Mouse (Mus musculus) forebrain, postnatal 0 days (tissue): ENCODE results near the gene Oaz2. TPM values are rescaled to one million over a fixed set of nuclear protein-coding genes. Genes with fewer than 3 reads are reported as not detected.

Experiments used
- ATAC-seq: fragments of 200-750 bp; cut with Nextera tagmentation; 2 replicates; pipeline ENCODE4 v1.8.0; 2017; ENCODE audit warnings: mild to moderate bottlenecking, moderate library complexity
- DNase-seq: peaks from one replicate; pipeline ENCODE4 v3.0.0-alpha.2; 2015
- H3K27ac ChIP-seq: fragments of 300-500 bp; sonication (generic); 2 replicates; pipeline ENCODE4 v1.5.1; 2014; ENCODE audit warnings: low read depth, mild to moderate bottlenecking, antibody characterized with exemption, low read length, moderate library complexity, mixed read lengths
- H3K27me3 ChIP-seq: fragments of 300-500 bp; sonication (generic); 2 replicates; pipeline ENCODE4 v1.6.1; 2014; ENCODE audit warnings: mild to moderate bottlenecking, low read length, mixed read lengths; ENCODE audit not compliant: insufficient read depth
- H3K36me3 ChIP-seq: fragments of 300-500 bp; sonication (generic); 2 replicates; pipeline ENCODE4 v1.6.1; 2014; ENCODE audit warnings: mild to moderate bottlenecking, moderate library complexity; ENCODE audit not compliant: insufficient read depth
- H3K4me1 ChIP-seq: fragments of 300-500 bp; sonication (generic); 2 replicates; pipeline ENCODE4 v1.6.1; 2014; ENCODE audit warnings: antibody characterized with exemption; ENCODE audit not compliant: insufficient read depth
- H3K4me2 ChIP-seq: fragments of 300-500 bp; sonication (generic); 2 replicates; pipeline ENCODE4 v1.6.1; 2014; ENCODE audit warnings: low read depth, mild to moderate bottlenecking, moderate library complexity
- H3K4me3 ChIP-seq: fragments of 300-500 bp; sonication (generic); 2 replicates; pipeline ENCODE4 v1.5.1; 2014; ENCODE audit warnings: low read depth, low read length, mixed read lengths
- H3K9ac ChIP-seq: fragments of 300-500 bp; sonication (generic); 2 replicates; pipeline ENCODE4 v1.6.1; 2014; ENCODE audit warnings: mild to moderate bottlenecking
- H3K9me3 ChIP-seq: fragments of 300-500 bp; sonication (generic); 2 replicates; pipeline ENCODE4 v1.6.1; 2016; ENCODE audit warnings: low read length
- CTCF ChIP-seq: sonication (generic); IDR thresholded peaks from 2 replicates; pipeline ENCODE4 v1.5.1; 2016; ENCODE audit warnings: antibody characterized with exemption, control low read depth, low read depth
- WGBS: fragments of 180-500 bp; shearing (Covaris S2); extraction: QIAGEN DNeasy Blood & Tissue Kit; methylation state at CpG from one replicate; pipeline ENCODE4 v1.1.7; 2014; 5-methylcytosine and 5-hydroxymethylcytosine counted together
- polyA plus RNA-seq: library from polyadenylated mRNA; unstranded; fragments of >200 nt; fragmentation: Nextera tagmentation; extraction: Ambion mirVana; gene quantifications from 2 replicates; pipeline ENCODE4 v1.2.1, GENCODE M21; 2015
- total RNA-seq: library from RNA; depleted of rRNA; stranded (reverse); fragments of >200 nt; gene quantifications from 2 replicates; pipeline ENCODE4 v1.2.3, GENCODE M21; 2014

Gene Oaz2
- total and polyA plus RNA-seq, 2 experiments from 2014 or later = 301 to 374 TPM

DNA sequence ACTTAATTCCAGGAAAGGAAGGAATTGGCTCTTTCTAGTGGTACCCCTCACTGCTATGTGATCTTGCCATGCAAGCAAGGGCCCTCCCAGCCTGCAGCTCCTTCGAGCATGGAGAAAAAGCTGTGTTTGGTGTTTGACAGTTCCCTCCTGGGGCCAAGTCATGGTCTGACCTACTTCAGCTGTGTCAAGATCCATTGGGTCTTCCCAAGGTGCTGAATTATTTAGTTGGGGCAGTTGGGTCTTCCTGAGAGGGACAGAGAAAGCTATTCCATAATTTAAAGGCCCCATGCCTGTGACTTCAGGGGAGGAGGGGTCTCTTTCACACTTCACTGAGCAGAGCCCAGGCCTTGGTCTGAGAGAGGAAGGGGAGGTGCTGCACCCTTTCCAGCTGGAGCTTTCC, 6.3 kb upstream of the Oaz2 start:
- no peak for ATAC-seq
- 75% methylated on average over 1 of the region's 1 CpGs for WGBS

DNA sequence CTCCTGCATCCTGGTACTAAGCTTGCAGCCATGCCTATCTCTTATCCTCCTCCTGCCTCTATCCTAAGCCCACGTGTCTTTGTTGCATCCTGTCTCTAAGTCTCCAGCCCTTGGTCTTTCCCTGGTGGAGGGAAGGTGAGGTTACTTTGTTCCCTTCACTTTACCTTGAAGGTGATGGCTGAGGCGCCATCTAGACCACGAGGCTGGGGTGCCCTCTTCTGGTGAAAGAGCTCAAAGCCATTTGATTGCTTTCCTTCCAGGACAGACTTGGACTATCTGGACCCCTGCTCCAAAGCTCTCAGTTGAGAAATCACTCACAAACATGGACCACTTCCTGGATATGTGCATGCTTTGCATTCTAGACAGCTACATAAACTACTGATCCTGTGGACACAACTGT, 3.6 kb upstream of the Oaz2 start:
- DNase-seq (peak; percentile 67), ATAC-seq (no peak; the same call in 1 of the 2 replicates)
- H3K27ac ChIP-seq = no peak overlapping the region
- H3K9ac ChIP-seq = no peak overlapping the region
- no peaks in the 10 kb centered on the region for H3K36me3 ChIP-seq
- no peak overlapping the region for H3K4me3 ChIP-seq
- under 1% methylated on average over 3 of the region's 3 CpGs for WGBS
- no peaks in the 10 kb centered on the region for H3K27me3 ChIP-seq
- H3K4me2 ChIP-seq = no peak overlapping the region
- peak; percentile 85 for TF ChIP-seq CTCF
- H3K9me3 ChIP-seq = no peaks in the 10 kb centered on the region
- no peaks in the 10 kb centered on the region for H3K4me1 ChIP-seq

More for the DNA sequence above, 6.3 kb upstream of the Oaz2 start:
- no peak overlapping the region for H3K9ac ChIP-seq
- H3K27ac ChIP-seq = no peak overlapping the region
- no peaks in the 10 kb centered on the region for H3K4me1 ChIP-seq
- TF ChIP-seq CTCF = no peak
- no peak for DNase-seq
- H3K4me3 ChIP-seq = no peak overlapping the region
- no peaks in the 10 kb centered on the region for H3K36me3 ChIP-seq
- no peaks in the 10 kb centered on the region for H3K9me3 ChIP-seq
- H3K27me3 ChIP-seq = no peaks in the 10 kb centered on the region
- H3K4me2 ChIP-seq = no peak overlapping the region

DNA sequence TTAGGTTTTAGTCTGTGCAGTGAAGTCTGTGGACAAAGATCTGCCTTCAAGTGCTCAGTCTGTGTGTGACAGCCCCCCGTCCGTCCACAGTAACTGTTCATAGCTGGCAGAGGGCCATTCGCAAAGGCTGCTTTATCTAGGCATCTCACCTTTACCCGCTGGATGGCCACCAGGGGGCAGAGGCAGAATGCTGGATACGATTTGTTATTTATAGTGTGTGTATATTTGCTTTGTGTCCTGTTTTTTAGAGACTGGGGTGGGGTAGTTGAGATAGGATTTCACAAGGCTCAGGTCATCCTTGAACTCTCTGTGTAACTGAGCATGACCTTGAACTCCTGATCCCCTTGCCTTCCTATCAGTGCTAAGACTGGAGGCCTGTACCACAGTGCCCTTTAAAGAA, 1.8 kb upstream of the Oaz2 start:
- ATAC-seq = no peak
- TF ChIP-seq CTCF = peak; percentile 77
- Histone ChIP-seq H3K36me3 (no peaks in the 10 kb centered on the region), H3K4me2 (no peak overlapping the region), H3K4me1 (no peaks in the 10 kb centered on the region), H3K9me3 (no peaks in the 10 kb centered on the region), H3K27ac (no peak overlapping the region), H3K9ac (no peak overlapping the region), H3K4me3 (no peak overlapping the region), H3K27me3 (no peaks in the 10 kb centered on the region)
- WGBS = 5% methylated on average over 5 of the region's 5 CpGs
- peak; percentile 58 for DNase-seq

DNA sequence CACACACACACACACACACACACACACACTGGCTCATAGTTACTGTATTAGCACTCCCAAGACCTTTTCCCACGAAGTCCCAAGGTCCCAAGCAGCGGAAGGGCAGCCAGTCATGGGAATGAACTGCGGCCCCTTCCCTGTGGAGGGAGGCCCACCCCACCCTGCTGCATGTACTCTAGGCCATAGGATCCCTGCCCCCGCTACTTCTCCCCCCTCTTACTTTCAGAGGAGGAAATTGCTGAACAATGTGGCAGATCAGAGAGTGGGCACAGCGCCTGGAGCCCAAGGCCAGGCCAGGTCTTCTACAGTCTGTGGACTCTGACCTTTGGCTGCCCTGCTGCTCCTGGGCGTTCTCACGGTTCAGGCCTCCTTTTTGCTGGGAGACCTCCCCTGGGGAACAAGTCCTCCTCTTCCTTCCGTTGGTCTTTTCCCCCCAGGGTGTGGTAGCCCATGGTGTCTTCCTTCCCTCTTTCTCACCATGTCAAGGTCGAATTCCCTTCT, 3.7 kb downstream of the Oaz2 start:
- Histone ChIP-seq H3K36me3 (no peaks in the 10 kb centered on the region), H3K4me3 (no peak overlapping the region), H3K4me2 (no peak overlapping the region), H3K9ac (no peak overlapping the region), H3K27me3 (no peaks in the 10 kb centered on the region), H3K4me1 (0 out of 2 replicates have a peak, but pooled peaks cover 2% of the 10 kb centered on the region), H3K27ac (no peak overlapping the region), H3K9me3 (no peaks in the 10 kb centered on the region)
- no peak for ATAC-seq
- no peak for TF ChIP-seq CTCF
- 67% methylated on average over 9 of the region's 9 CpGs for WGBS
- no peak for DNase-seq

DNA sequence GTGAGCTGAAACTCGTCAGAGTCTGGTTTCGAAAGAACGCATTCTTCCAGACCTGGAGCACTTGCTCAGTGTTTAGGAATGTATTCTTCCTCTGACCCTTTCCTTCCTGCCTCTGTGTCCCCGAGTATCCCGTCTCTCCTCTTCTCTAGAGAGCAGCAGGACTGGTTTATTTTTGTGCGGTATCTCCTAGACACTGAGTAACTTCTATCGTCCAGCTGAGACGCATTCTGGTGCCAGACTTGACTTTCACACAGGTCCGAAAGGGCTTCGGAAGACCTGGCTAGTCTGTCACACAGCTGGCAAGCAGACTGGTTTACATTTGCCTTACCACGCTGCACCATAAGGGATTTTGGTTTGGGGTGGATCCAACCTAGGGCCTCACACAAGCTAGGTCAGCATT, 5.2 kb downstream of the Oaz2 start:
- WGBS = 84% methylated on average over 11 of the region's 11 CpGs

DNA sequence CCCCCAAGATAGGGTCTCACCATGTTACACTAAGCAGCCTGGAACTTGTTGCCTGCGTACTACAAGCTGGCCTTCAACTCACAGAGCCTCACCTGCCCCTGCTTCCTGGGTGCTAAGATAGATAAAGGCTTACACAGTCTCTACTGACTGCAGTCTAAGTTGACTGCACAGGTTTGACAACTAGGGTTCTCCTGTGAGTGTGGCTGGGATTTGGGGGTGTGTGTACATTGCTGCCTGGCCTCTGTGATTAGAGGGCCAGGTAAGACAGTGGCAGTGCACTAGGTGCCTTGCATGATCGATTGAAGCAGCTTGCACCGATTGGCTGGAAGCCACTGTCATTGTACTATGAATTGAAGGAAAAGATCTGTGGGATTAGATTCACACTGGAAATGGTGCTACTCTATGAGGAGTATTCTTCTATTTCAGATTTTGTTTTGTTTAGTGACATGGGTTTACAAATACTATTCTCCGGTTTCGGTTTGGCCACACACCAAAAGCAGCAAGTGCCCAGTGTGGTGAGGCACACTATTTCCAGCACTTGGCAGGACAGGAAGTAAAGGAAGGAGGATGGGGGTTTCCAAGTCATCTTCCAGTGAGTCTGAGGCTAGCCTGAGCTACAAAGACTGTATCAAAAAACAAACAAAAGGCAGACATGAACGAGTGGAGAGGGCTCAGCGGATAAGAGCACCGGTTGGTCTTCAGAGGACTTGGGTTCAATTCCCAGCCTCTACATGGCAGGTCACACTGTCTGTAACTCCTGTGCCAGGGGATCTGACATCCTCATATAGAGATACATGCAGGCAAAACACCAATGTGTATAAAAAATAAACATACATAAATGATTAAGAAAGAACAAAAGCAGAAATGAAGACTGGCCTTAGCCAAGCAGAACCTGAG, 7.9 kb downstream of the Oaz2 start:
- no peaks in the 10 kb centered on the region for H3K27me3 ChIP-seq
- peak overlapping the region; percentile 88 for H3K4me2 ChIP-seq
- H3K27ac ChIP-seq = peak overlapping the region; percentile 75
- no peaks in the 10 kb centered on the region for H3K36me3 ChIP-seq
- no peak for TF ChIP-seq CTCF
- H3K4me1 ChIP-seq = peaks cover 31% of the 10 kb centered on the region
- H3K9me3 ChIP-seq = no peaks in the 10 kb centered on the region
- peak overlapping the region; percentile 80 for H3K9ac ChIP-seq
- H3K4me3 ChIP-seq = peak overlapping the region; percentile 67
- 54% methylated on average over 8 of the region's 8 CpGs for WGBS
- peak; percentile 50 for ATAC-seq
- DNase-seq = peak; percentile 35

More for the DNA sequence above, 5.2 kb downstream of the Oaz2 start:
- ATAC-seq (no peak), DNase-seq (no peak)
- Histone ChIP-seq H3K27me3 (no peaks in the 10 kb centered on the region), H3K4me2 (no peak overlapping the region), H3K9me3 (no peaks in the 10 kb centered on the region), H3K27ac (no peak overlapping the region), H3K4me3 (no peak overlapping the region), H3K36me3 (no peaks in the 10 kb centered on the region), H3K4me1 (peaks cover 12% of the 10 kb centered on the region), H3K9ac (no peak overlapping the region)
- TF ChIP-seq CTCF = no peak

DNA sequence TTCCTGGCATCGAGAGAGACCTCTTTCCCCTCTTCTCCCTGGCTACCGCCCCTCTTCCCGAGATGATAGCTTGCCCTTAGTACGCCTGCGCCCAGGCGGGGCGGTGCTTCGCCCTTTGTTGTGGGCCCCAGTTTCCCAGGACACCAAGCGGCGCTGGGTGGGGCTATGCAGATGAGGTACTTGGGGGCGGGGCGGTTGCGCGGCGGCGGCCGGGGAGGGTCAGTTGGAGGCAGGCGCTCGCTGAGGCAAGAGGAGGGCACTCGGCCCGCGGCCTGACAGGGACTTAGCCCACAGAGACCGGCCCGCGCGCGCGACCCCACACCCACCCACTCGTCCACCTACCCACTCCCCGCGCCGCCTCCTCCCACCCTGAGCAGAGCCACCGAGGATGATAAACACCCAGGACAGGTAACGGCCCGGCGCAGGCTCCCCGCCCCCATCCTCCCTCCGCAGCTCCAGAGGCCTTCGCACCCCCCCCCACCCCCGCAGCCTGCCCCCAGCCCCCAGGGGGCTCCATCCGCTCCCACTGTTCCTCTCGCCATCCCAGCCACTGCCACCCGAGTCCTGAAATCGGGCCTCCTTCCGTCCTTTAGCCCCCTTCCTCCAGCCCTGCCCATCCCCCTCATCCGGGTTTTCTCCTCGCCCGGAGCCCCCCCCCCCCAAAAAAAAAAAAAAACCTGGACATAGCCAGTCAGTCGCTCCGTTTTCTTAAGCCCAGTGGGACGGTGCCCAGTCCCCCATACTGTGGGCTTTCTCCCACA, 8.7 kb downstream of the Oaz2 start:
- Histone ChIP-seq H3K36me3 (no peaks in the 10 kb centered on the region), H3K9me3 (no peaks in the 10 kb centered on the region), H3K9ac (peak overlapping the region; percentile 80), H3K4me2 (peak overlapping the region; percentile 88), H3K27ac (peak overlapping the region; percentile 75), H3K4me3 (peak overlapping the region; percentile 67), H3K27me3 (no peaks in the 10 kb centered on the region), H3K4me1 (peaks cover 31% of the 10 kb centered on the region)
- TF ChIP-seq CTCF = 0 out of 2 replicates have a peak, but pooled peaks have one; percentile 11
- 0% methylated on average over 35 of the region's 51 CpGs for WGBS
- DNase-seq (peak; percentile 97), ATAC-seq (peak; percentile 99)
